Mouse (Mus musculus) hindbrain, postnatal 0 days (tissue): ENCODE data around the gene Nlrp3. TPM values are rescaled to one million over a fixed set of nuclear protein-coding genes. Genes with fewer than 3 reads are reported as not detected.

ENCODE experiments used
- ATAC-seq: fragments of 200-750 bp; cut with Nextera tagmentation; 2 replicates; pipeline ENCODE4 v1.8.0; 2017; ENCODE audit warnings: mild to moderate bottlenecking, moderate TSS enrichment, moderate library complexity
- DNase-seq: peaks from one replicate; pipeline ENCODE4 v3.0.0-alpha.2; 2015; ENCODE audit warnings: low spot score
- H3K27ac ChIP-seq: fragments of 300-500 bp; sonication (generic); 2 replicates; pipeline ENCODE4 v1.5.1; 2014; ENCODE audit warnings: mild to moderate bottlenecking
- H3K27me3 ChIP-seq: fragments of 300-500 bp; sonication (generic); 2 replicates; pipeline ENCODE4 v1.6.1; 2014; ENCODE audit warnings: low read length, mixed read lengths; ENCODE audit not compliant: insufficient read depth
- H3K36me3 ChIP-seq: fragments of 300-500 bp; sonication (generic); 2 replicates; pipeline ENCODE4 v1.6.1; 2014; ENCODE audit warnings: low read length, mixed read lengths; ENCODE audit not compliant: insufficient read depth
- H3K4me1 ChIP-seq: fragments of 300-500 bp; sonication (generic); 2 replicates; pipeline ENCODE4 v1.6.1; 2014; ENCODE audit warnings: antibody characterized with exemption, low read length, mixed read lengths; ENCODE audit not compliant: insufficient read depth
- H3K4me2 ChIP-seq: fragments of 300-500 bp; sonication (generic); 2 replicates; pipeline ENCODE4 v1.6.1; 2014; ENCODE audit warnings: low read depth, mild to moderate bottlenecking, low read length, moderate library complexity, mixed read lengths
- H3K4me3 ChIP-seq: fragments of 300-500 bp; sonication (generic); 2 replicates; pipeline ENCODE4 v1.5.1; 2014; ENCODE audit warnings: low read length
- H3K9ac ChIP-seq: fragments of 300-500 bp; sonication (generic); replicated peaks from 2 replicates; pipeline ENCODE4 v1.6.1; 2014; ENCODE audit warnings: mild to moderate bottlenecking, low read length, moderate library complexity, mixed read lengths
- H3K9me3 ChIP-seq: fragments of 300-500 bp; sonication (generic); 2 replicates; pipeline ENCODE4 v1.6.1; 2016; ENCODE audit warnings: low read length, mixed read lengths
- CTCF ChIP-seq: IDR thresholded peaks from 2 replicates; pipeline ENCODE4 v1.5.1; 2016; ENCODE audit warnings: antibody characterized with exemption, control low read depth, low read depth
- WGBS: fragments of 180-500 bp; shearing (Covaris S2); extraction: QIAGEN DNeasy Blood & Tissue Kit; methylation state at CpG from one replicate; pipeline ENCODE4 v1.1.7; 2014; 5-methylcytosine and 5-hydroxymethylcytosine counted together
- polyA plus RNA-seq: library from polyadenylated mRNA; unstranded; fragments of >200 nt; fragmentation: Nextera tagmentation; extraction: Ambion mirVana; gene quantifications from 2 replicates; pipeline ENCODE4 v1.2.1, GENCODE M21; 2015
- total RNA-seq: library from RNA; depleted of rRNA; stranded (reverse); fragments of >200 nt; gene quantifications from 2 replicates; pipeline ENCODE4 v1.2.3, GENCODE M21; 2014

Nlrp3 gene
- total and polyA plus RNA-seq, 2 experiments from 2014 or later = 0.23 to 0.31 TPM

- peak overlapping the region; percentile 99 for H3K9ac ChIP-seq
- no peaks in the 10 kb centered on the region for H3K9me3 ChIP-seq
- peaks cover 23% of the 10 kb centered on the region for H3K36me3 ChIP-seq
- DNase-seq (no peak), ATAC-seq (peak; percentile 47)
- peaks cover 16% of the 10 kb centered on the region for H3K4me1 ChIP-seq
- H3K4me2 ChIP-seq = peak overlapping the region; percentile 98
- H3K27ac ChIP-seq = peak overlapping the region; percentile 94
- no peak for TF ChIP-seq CTCF
- under 1% methylated on average over 14 of the region's 14 CpGs for WGBS
- peak overlapping the region; percentile 88 for H3K4me3 ChIP-seq
- H3K27me3 ChIP-seq = no peaks in the 10 kb centered on the region
Measured at GRCm38 (mm10) chr11:59506713-59507074, 34.7 kb upstream of the Nlrp3 start.

- 76% methylated on average over 1 of the region's 1 CpGs for WGBS
- Histone ChIP-seq H3K4me1 (peaks cover 8% of the 10 kb centered on the region), H3K9ac (no peak overlapping the region), H3K4me3 (no peak overlapping the region), H3K27me3 (no peaks in the 10 kb centered on the region), H3K36me3 (no peaks in the 10 kb centered on the region), H3K4me2 (no peak overlapping the region), H3K27ac (no peak overlapping the region), H3K9me3 (no peaks in the 10 kb centered on the region)
- no peak for TF ChIP-seq CTCF
- ATAC-seq (no peak), DNase-seq (no peak)
Measured at GRCm38 (mm10) chr11:59511558-59511957, 29.8 kb upstream of the Nlrp3 start.

DNA sequence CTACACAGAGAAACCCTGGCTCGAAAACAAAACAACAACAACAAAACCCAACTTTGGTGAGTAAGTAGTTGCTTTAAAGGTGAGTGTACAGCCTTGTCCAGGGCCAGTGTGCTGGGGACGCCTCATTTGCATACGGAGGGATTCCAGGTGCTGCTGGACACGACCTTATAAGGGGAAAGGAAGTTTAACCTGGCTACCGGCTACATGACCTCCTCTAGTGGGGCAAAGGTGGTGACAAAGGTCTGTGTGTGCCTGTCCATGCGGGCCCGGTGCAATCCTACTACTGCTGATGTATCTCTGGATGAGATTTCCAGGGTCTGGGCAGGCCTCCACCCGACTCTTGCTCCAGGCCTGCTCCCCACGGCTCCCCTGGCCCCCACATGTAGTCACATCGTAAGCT lies 28.6 kb upstream of the Nlrp3 start:
- Histone ChIP-seq H3K4me1 (no peaks in the 10 kb centered on the region; the same call in 1 of the 2 replicates), H3K9me3 (no peaks in the 10 kb centered on the region), H3K9ac (no peak overlapping the region), H3K36me3 (no peaks in the 10 kb centered on the region), H3K4me3 (no peak overlapping the region), H3K27me3 (no peaks in the 10 kb centered on the region), H3K4me2 (no peak overlapping the region), H3K27ac (no peak overlapping the region)
- 94% methylated on average over 10 of the region's 10 CpGs for WGBS
- DNase-seq = no peak
- ATAC-seq = no peak
- TF ChIP-seq CTCF = no peak

GRCm38 (mm10) chr11:59513556-59513955 lies 27.8 kb upstream of the Nlrp3 start:
- no peaks in the 10 kb centered on the region for H3K36me3 ChIP-seq
- H3K4me1 ChIP-seq = no peaks in the 10 kb centered on the region
- WGBS = 79% methylated on average over 3 of the region's 3 CpGs

DNA sequence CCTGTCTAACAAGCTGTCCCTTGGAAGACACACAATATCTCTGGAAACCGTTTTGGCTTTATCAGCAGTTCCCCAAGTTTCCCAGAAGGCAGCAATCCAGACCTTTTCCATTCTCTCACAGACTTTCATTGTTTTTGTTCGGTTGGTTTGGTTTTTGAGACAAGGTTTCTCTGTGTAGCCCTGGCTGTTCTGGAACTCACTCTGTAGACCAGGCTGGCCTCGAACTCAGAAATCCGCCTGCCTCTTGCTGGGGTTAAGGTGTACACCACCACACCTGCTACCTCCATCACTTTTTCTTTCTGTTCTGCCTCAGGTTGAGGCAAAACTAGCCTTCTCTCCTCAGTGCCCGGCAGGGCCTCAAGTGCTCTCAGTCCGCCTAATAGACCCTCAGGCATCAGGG lies 27.0 kb upstream of the Nlrp3 start:
- H3K9ac ChIP-seq = no peak overlapping the region
- ATAC-seq (no peak), DNase-seq (no peak)
- no peaks in the 10 kb centered on the region for H3K27me3 ChIP-seq
- H3K4me3 ChIP-seq = no peak overlapping the region
- no peaks in the 10 kb centered on the region for H3K9me3 ChIP-seq
- no peak for TF ChIP-seq CTCF
- H3K36me3 ChIP-seq = no peaks in the 10 kb centered on the region
- no peak overlapping the region for H3K27ac ChIP-seq
- 69% methylated on average over 6 of the region's 6 CpGs for WGBS
- H3K4me1 ChIP-seq = no peaks in the 10 kb centered on the region
- no peak overlapping the region for H3K4me2 ChIP-seq

More at GRCm38 (mm10) chr11:59513556-59513955, 27.8 kb upstream of the Nlrp3 start:
- no peaks in the 10 kb centered on the region for H3K9me3 ChIP-seq
- no peaks in the 10 kb centered on the region for H3K27me3 ChIP-seq
- ATAC-seq (no peak), DNase-seq (no peak)
- H3K4me3 ChIP-seq = no peak overlapping the region
- no peak overlapping the region for H3K27ac ChIP-seq
- no peak overlapping the region for H3K4me2 ChIP-seq
- peak; percentile 52 for TF ChIP-seq CTCF
- H3K9ac ChIP-seq = no peak overlapping the region

DNA sequence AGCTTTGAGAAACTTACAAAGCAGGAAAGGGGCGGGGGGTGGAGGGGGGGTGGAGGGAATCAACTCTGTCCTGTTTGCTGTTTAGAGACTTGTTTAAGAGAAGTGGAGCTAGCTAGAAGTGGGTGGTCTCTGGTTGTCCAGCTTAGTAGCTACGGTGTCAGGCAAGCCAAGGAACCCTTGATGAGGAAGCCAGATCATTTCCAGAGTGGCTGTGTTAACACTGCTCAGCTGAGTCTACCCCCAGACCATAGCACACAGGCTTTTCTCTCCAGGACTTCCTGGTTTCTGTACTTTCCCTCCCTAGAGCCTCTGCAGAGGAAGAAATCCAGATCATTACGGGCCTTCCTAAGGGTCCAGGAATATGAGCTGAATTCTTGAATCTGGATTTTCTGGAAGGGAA lies 26.6 kb upstream of the Nlrp3 start:
- no peak for DNase-seq
- Histone ChIP-seq H3K4me3 (no peak overlapping the region), H3K4me1 (no peaks in the 10 kb centered on the region), H3K4me2 (no peak overlapping the region), H3K36me3 (no peaks in the 10 kb centered on the region), H3K27ac (no peak overlapping the region), H3K9me3 (no peaks in the 10 kb centered on the region), H3K9ac (no peak overlapping the region), H3K27me3 (no peaks in the 10 kb centered on the region)
- WGBS = 82% methylated on average over 3 of the region's 3 CpGs
- ATAC-seq = no peak
- no peak for TF ChIP-seq CTCF

DNA sequence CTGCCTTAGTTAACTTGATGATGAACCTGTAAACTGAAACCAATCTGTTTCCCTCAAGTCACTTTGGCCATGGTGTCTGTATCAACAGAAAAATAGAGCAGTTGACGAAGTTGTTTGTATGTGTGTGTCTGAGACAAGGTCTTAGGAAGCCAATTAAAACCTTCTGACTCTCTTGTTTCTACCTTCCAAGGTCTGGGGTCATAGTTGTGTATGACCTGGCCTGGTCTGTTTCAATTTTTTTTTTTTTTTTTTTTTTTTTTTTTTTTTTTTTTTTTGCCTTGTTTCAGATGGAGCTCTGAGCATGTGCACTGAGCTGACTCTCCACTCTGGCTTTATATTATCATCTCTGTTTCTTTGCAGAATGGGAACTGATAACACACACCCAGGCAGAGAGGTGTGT lies 23.9 kb upstream of the Nlrp3 start:
- H3K9me3 ChIP-seq = no peaks in the 10 kb centered on the region
- TF ChIP-seq CTCF = no peak
- H3K27me3 ChIP-seq = no peaks in the 10 kb centered on the region
- no peaks in the 10 kb centered on the region for H3K4me1 ChIP-seq
- WGBS = 97% methylated on average over 1 of the region's 1 CpGs
- no peak overlapping the region for H3K4me2 ChIP-seq
- no peaks in the 10 kb centered on the region for H3K36me3 ChIP-seq
- DNase-seq = no peak
- no peak overlapping the region for H3K4me3 ChIP-seq
- H3K27ac ChIP-seq = no peak overlapping the region
- no peak for ATAC-seq
- no peak overlapping the region for H3K9ac ChIP-seq

DNA sequence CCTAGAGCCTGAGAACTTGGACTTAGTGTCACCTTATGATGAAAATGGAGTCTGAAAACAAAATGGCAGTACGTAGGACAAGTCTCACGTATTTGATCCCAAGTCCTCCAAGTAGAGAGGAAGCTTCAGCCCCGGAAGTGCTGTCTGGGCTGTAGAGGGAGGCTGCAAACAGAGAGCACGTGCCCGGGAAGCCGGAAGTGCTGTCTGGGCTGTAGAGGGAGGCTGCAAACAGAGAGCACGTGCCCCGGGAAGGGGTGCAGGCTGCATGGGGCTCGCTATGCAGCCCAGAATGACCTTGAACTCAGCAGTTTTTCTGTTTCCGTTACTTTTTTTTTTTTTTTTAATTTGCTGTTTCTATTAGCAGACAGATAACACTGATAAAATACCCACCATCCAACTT lies 23.1 kb upstream of the Nlrp3 start:
- Histone ChIP-seq H3K4me2 (no peak overlapping the region), H3K36me3 (no peaks in the 10 kb centered on the region), H3K4me1 (no peaks in the 10 kb centered on the region), H3K27me3 (no peaks in the 10 kb centered on the region), H3K27ac (no peak overlapping the region), H3K9me3 (no peaks in the 10 kb centered on the region), H3K4me3 (no peak overlapping the region), H3K9ac (no peak overlapping the region)
- no peak for ATAC-seq
- DNase-seq = no peak
- TF ChIP-seq CTCF = no peak
- WGBS = 62% methylated on average over 10 of the region's 10 CpGs
